Mouse (Mus musculus) embryonic facial prominence, embryonic 14.5 days (tissue): ENCODE measurements around the gene Dpagt1. TPM values are rescaled to one million over a fixed set of nuclear protein-coding genes. Genes with fewer than 3 reads are reported as not detected.
A peak's percentile ranks its signal among the peaks of the same experiment; 100 is the strongest.
"Not testable (repeated sequence)": the region's sequence is repeated elsewhere in the genome, so short reads cannot be mapped to it uniquely, and the experiment has no call there.

Experiments used
- ATAC-seq: fragments of 200-750 bp; cut with Nextera tagmentation; 2 replicates; pipeline ENCODE4 v1.8.0; 2017; ENCODE audit warnings: low read depth, moderate number of reproducible peaks, moderate TSS enrichment
- DNase-seq: peaks from one replicate; pipeline ENCODE4 v3.0.0-alpha.2; 2015; ENCODE audit warnings: low spot score
- H3K27ac ChIP-seq: fragments of 300-500 bp; sonication (generic); replicated peaks from 2 replicates; pipeline ENCODE4 v1.5.1; 2014; ENCODE audit warnings: low read depth, mild to moderate bottlenecking, low read length, moderate library complexity
- H3K27me3 ChIP-seq: fragments of 300-500 bp; sonication (generic); replicated peaks from 2 replicates; pipeline ENCODE4 v1.6.1; 2014; ENCODE audit warnings: low read length; ENCODE audit not compliant: control insufficient read depth, insufficient read depth
- H3K36me3 ChIP-seq: fragments of 300-500 bp; sonication (generic); 2 replicates; pipeline ENCODE4 v1.6.1; 2014; ENCODE audit warnings: low read length, mixed read lengths; ENCODE audit not compliant: control insufficient read depth, insufficient read depth
- H3K4me1 ChIP-seq: fragments of 300-500 bp; sonication (generic); 2 replicates; pipeline ENCODE4 v1.6.1; 2014; ENCODE audit warnings: antibody characterized with exemption, low read length; ENCODE audit not compliant: control insufficient read depth, insufficient read depth
- H3K4me2 ChIP-seq: fragments of 300-500 bp; sonication (generic); 2 replicates; pipeline ENCODE4 v1.6.1; 2014; ENCODE audit warnings: low read depth, mild to moderate bottlenecking, low read length, moderate library complexity, mixed read lengths
- H3K4me3 ChIP-seq: fragments of 300-500 bp; sonication (generic); 2 replicates; pipeline ENCODE4 v1.5.1; 2014; ENCODE audit warnings: low read depth, mild to moderate bottlenecking, low read length
- H3K9ac ChIP-seq: fragments of 300-500 bp; sonication (generic); 2 replicates; pipeline ENCODE4 v1.6.1; 2014; ENCODE audit warnings: low read depth, mild to moderate bottlenecking, low read length, moderate library complexity, mixed read lengths
- H3K9me3 ChIP-seq: fragments of 300-500 bp; sonication (generic); 2 replicates; pipeline ENCODE4 v1.6.1; 2016; ENCODE audit warnings: low read length; ENCODE audit not compliant: control insufficient read depth
- WGBS: fragments of 180-500 bp; shearing (Covaris S2); extraction: QIAGEN DNeasy Blood & Tissue Kit; methylation state at CpG from one replicate; pipeline ENCODE4 v1.1.7; 2014; 5-methylcytosine and 5-hydroxymethylcytosine counted together
- polyA plus RNA-seq: library from polyadenylated mRNA; unstranded; fragments of >200 nt; fragmentation: Nextera tagmentation; extraction: Ambion mirVana; gene quantifications from 2 replicates; pipeline ENCODE4 v1.2.1, GENCODE M21; 2014

The Dpagt1 gene
- polyA plus RNA-seq, 1 experiment from 2014 or later = 34.3 TPM

DNA sequence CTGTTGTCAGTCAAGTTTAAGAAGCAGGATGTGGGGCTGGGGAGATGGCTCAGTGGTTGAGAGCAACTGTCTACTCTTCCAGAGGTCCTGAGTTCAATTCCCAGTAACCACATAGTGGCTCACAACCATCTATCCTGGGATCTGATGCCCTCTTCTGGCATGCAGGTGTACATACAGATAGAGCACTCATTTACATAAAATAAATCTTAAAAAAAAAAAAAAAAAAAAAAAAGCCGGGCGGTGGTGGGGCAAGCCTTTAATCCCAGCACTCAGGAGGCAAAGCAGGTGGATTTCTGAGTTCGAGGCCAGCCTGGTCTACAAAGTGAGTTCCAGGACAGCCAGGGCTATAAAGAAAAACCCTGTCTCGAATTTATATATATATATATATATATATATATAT, 2.2 kb upstream of the Dpagt1 start:
- not testable (repeated sequence) for H3K27me3 ChIP-seq, H3K4me3 ChIP-seq, H3K27ac ChIP-seq, H3K4me2 ChIP-seq, H3K9me3 ChIP-seq, ATAC-seq, DNase-seq, H3K36me3 ChIP-seq, H3K9ac ChIP-seq
- WGBS = 78% methylated on average over 4 of the region's 4 CpGs
- H3K4me1 ChIP-seq = peaks cover 18% of the 10 kb centered on the region

DNA sequence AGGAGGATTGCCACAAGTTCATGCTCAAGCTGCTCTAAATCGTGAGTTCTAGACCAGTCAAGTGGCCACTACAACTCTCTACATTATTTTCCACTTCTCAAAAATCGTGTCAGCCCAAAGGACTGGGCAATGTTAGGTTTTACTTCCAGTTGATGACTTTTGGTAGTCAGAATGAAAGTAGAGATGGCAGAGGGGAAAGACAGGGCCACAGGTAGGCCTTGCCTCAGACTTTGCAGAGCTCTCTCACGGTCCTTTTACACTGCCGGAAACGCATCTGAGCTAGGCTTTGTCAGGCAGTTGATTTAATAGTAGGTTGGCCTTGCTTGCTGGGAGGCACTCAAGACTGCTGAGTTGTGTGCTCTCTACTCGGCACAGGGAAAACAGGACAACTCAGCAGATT, 1.7 kb upstream of the Dpagt1 start:
- no peak for ATAC-seq
- Histone ChIP-seq H3K9ac (no peak overlapping the region), H3K27ac (no peak overlapping the region), H3K4me2 (no peak overlapping the region), H3K9me3 (no peaks in the 10 kb centered on the region), H3K4me1 (peaks cover 14% of the 10 kb centered on the region), H3K36me3 (peaks cover 9% of the 10 kb centered on the region), H3K27me3 (no peaks in the 10 kb centered on the region), H3K4me3 (no peak overlapping the region)
- no peak for DNase-seq
- 72% methylated on average over 6 of the region's 6 CpGs for WGBS

DNA sequence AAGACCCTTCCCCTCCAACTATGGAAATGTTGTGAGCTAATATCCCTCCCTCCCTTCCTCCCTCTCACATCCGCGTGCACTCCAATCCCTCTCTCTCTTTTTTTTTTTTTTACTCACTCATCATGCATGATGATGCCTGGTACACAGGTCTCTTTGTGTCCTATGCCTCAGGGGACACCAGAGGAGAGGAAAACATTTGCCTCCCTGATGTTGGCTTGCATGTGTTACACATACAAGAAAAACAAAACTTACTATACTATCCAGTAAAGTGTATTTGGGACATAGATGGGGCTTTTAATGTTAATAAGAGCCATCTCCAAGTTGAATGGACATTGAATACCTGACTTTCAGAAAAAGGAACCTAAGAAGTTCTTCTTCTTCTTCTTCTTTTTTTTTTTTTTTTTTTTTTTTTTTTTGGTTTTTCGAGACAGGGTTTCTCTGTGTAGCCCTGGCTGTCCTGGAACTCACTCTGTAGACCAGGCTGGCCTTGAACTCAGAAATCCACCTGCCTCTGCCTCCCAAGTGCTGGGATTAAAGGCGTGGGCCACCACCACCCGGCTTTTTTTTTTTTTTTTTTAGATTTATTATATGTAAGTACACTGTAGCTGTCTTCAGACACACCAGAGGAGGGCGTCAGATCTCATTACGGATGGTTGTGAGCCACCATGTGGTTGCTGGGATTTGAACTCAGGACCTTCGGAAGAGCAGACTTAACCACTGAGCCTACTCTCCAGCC, 619 bp upstream of the Dpagt1 start:
- not testable (repeated sequence) for H3K27me3 ChIP-seq, H3K4me1 ChIP-seq, H3K9me3 ChIP-seq, ATAC-seq, H3K9ac ChIP-seq, DNase-seq, H3K4me3 ChIP-seq
- Histone ChIP-seq H3K27ac (peak overlapping the region; percentile 81; the same call in 1 of the 2 replicates), H3K4me2 (peak overlapping the region; percentile 84; the same call in 1 of the 2 replicates), H3K36me3 (peaks cover 19% of the 10 kb centered on the region)
- 58% methylated on average over 7 of the region's 8 CpGs for WGBS

DNA sequence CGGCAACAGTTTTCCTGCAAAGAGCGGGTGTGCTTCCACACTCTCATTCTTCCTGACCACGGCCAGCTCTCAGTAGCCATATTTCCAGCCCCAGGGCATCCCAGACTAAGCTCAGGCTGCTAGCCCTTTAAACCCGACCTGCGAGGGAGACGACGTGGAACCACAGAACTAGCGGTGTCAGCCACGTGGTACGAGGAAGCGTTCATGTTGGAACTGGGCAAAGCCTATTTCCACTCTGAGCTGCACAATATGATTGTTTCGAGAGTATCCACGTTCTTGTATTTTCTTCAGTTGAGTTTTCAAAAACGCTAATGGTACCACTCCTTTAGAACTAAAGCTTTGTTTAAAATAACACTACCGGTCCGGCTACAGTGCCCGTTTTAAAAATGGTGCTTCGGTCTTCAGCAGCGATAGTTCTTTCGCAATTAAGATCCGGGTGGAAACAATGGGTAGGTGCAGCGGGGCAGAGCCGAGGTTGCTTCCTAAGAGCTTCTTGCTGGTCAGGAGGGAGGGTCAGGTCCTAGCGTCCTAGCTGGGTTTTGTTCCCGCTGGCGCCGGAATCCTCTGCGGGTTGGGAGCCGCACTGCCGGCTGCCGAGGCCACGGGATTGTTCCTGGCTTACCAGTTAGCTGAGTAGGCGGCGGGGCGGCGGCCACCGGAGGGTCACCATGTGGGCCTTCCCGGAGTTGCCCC, 698 bp downstream of the Dpagt1 start:
- Histone ChIP-seq H3K4me2 (peak overlapping the region; percentile 84), H3K36me3 (peaks cover 32% of the 10 kb centered on the region), H3K4me1 (peaks cover 10% of the 10 kb centered on the region; the same call in 1 of the 2 replicates), H3K9me3 (no peaks in the 10 kb centered on the region), H3K4me3 (peak overlapping the region; percentile 67), H3K9ac (peak overlapping the region; percentile 88), H3K27me3 (no peaks in the 10 kb centered on the region), H3K27ac (peak overlapping the region; percentile 81)
- 0% methylated on average over 38 of the region's 38 CpGs for WGBS
- ATAC-seq (peak; percentile 93), DNase-seq (peak; percentile 94)

DNA sequence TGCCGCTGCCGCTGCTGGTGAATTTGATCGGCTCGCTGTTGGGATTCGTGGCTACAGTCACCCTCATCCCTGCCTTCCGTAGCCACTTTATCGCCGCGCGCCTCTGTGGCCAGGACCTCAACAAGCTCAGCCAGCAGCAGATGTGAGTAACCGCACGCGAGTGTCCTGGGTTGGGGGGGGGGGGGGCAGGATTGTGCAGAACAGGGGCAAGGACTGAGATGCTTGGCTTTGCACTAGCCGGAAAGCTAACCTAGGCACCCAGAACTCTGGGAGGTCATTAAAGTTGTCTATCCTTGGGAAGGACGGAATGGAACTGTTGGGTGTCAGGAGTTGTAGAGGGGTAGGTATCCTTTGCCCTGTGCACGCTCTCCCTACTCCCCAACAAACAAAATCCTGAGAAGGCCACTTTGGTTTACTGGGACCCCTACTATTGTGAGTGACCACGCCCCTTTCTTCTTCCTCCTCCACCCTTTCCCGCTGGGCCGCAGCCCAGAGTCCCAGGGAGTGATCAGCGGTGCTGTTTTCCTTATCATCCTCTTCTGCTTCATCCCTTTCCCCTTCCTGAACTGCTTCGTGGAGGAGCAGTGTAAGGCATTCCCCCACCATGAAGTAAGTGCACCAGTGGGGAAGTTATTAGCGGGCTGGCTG, 1.4 kb downstream of the Dpagt1 start:
- DNase-seq (peak; percentile 57), ATAC-seq (peak; percentile 11; the same call in 1 of the 2 replicates)
- under 1% methylated on average over 21 of the region's 22 CpGs for WGBS

DNA sequence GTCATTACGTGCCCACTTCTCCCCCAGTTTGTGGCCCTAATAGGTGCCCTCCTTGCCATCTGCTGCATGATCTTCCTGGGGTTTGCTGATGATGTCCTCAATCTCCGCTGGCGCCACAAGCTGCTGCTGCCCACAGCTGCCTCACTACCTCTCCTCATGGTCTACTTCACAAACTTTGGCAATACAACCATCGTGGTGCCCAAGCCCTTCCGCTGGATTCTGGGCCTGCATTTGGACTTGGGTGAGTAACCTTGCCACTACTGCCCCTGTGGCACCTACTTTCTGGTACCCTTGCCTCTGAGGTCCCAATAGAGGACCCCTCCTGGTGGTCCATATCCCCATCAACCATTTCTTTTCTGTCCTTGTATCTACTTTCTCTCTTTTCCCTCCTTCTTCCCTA, 2.1 kb downstream of the Dpagt1 start:
- H3K9ac ChIP-seq = peak overlapping the region; percentile 88

More for the DNA sequence above, 1.4 kb downstream of the Dpagt1 start:
- Histone ChIP-seq H3K4me1 (peaks cover 10% of the 10 kb centered on the region; the same call in 1 of the 2 replicates), H3K27ac (peak overlapping the region; percentile 81), H3K36me3 (peaks cover 37% of the 10 kb centered on the region), H3K27me3 (no peaks in the 10 kb centered on the region), H3K4me2 (peak overlapping the region; percentile 84), H3K9me3 (no peaks in the 10 kb centered on the region), H3K9ac (peak overlapping the region; percentile 88), H3K4me3 (peak overlapping the region; percentile 67)

DNA sequence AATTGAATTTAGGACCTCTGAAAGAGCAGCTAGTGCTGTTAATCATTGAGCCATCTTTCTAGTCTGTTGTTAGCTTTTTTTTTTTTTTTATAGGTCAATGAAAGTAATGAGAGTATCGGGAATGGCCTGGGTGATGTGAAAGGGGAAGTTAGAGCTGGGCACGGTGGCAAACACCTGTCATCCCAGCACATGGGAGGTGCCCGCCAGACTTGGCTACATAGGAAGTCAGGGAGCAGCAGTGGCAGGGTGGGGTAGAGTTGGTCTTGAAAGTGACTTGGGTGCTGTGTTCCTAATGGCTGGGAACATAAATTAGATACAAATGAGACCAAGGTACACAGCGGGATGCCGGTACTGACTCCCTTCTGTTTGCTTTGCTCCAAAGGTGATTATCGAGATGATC, 4.9 kb downstream of the Dpagt1 start:
- Histone ChIP-seq H3K27me3 (no peaks in the 10 kb centered on the region), H3K4me1 (peaks cover 10% of the 10 kb centered on the region; the same call in 1 of the 2 replicates), H3K9me3 (no peaks in the 10 kb centered on the region), H3K9ac (no peak overlapping the region), H3K36me3 (peaks cover 55% of the 10 kb centered on the region), H3K4me2 (no peak overlapping the region), H3K4me3 (no peak overlapping the region), H3K27ac (no peak overlapping the region)
- WGBS = 96% methylated on average over 6 of the region's 6 CpGs
- ATAC-seq = no peak
- DNase-seq = no peak

More for the DNA sequence above, 2.1 kb downstream of the Dpagt1 start:
- Histone ChIP-seq H3K9me3 (no peaks in the 10 kb centered on the region), H3K4me3 (peak overlapping the region; percentile 67), H3K4me2 (peak overlapping the region; percentile 84), H3K36me3 (peaks cover 44% of the 10 kb centered on the region), H3K27me3 (no peaks in the 10 kb centered on the region), H3K27ac (0 out of 2 replicates have a peak overlapping the region, but pooled peaks have one; percentile 81), H3K4me1 (peaks cover 10% of the 10 kb centered on the region; the same call in 1 of the 2 replicates)
- ATAC-seq (no peak), DNase-seq (no peak)
- 87% methylated on average over 5 of the region's 5 CpGs for WGBS

DNA sequence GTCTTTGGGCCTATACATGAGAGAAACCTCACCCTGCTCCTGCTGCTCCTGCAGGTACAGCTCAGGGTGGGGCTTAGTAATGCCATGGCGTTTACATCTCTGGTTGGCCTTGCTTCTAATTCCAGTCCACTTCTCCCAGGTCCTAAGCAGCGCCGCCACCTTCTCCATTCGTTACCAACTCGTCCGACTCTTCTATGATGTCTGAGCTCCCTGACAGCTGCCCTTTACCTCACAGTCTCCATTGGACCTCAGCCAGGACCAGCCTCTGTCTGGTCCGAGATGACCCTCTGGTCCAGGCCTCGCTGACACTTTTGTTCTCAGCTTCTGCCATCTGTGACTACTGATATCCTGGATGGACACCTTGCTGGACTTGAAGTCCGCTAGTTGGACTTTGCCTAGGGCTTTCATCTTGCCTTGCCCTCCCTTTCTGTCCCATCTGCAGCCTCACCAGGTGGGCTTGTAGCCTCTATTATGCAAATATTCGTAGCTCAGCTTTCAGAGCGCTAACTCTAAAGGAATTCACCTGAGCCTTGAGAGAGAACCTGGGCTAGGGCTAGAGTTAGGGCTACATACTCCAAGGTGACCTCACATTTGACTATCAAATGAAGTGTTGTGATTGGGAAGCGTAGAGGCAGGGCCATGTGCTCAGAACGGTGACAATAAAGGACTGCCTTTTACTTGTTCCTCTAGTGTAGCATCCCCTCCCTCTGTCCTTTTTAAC, 7.3 kb downstream of the Dpagt1 start:
- ATAC-seq = no peak
- Histone ChIP-seq H3K4me1 (peaks cover 13% of the 10 kb centered on the region), H3K27ac (no peak overlapping the region), H3K9me3 (no peaks in the 10 kb centered on the region), H3K9ac (no peak overlapping the region), H3K27me3 (no peaks in the 10 kb centered on the region), H3K36me3 (peaks cover 72% of the 10 kb centered on the region), H3K4me2 (no peak overlapping the region), H3K4me3 (no peak overlapping the region)
- no peak for DNase-seq
- WGBS = 95% methylated on average over 13 of the region's 13 CpGs
